Mouse (Mus musculus) heart, postnatal 0 days (tissue): Measurements from ENCODE around the gene Myg1. TPM values are rescaled to one million over a fixed set of nuclear protein-coding genes. Genes with fewer than 3 reads are reported as not detected.

ENCODE experiments used
- ATAC-seq: fragments of 200-750 bp; cut with Nextera tagmentation; 2 replicates; pipeline ENCODE4 v1.8.0; 2017; ENCODE audit warnings: low read depth, moderate number of reproducible peaks, moderate library complexity; ENCODE audit not compliant: insufficient read depth
- DNase-seq: peaks from one replicate; pipeline ENCODE4 v3.0.0-alpha.2; 2016; ENCODE audit warnings: low spot score
- H3K27ac ChIP-seq: fragments of 300-500 bp; sonication (generic); 2 replicates; pipeline ENCODE4 v1.5.1; 2014; ENCODE audit warnings: low read depth, mild to moderate bottlenecking
- H3K27me3 ChIP-seq: fragments of 300-500 bp; sonication (generic); 2 replicates; pipeline ENCODE4 v1.6.1; 2014; ENCODE audit warnings: low read length, mixed read lengths; ENCODE audit not compliant: control insufficient read depth, insufficient read depth
- H3K36me3 ChIP-seq: fragments of 300-500 bp; sonication (generic); replicated peaks from 2 replicates; pipeline ENCODE4 v1.6.1; 2014; ENCODE audit warnings: low read length, mixed read lengths; ENCODE audit not compliant: control insufficient read depth, insufficient read depth
- H3K4me1 ChIP-seq: fragments of 300-500 bp; sonication (generic); 2 replicates; pipeline ENCODE4 v1.6.1; 2014; ENCODE audit warnings: antibody characterized with exemption; ENCODE audit not compliant: control insufficient read depth, insufficient read depth
- H3K4me2 ChIP-seq: fragments of 300-500 bp; sonication (generic); 2 replicates; pipeline ENCODE4 v1.6.1; 2014; ENCODE audit warnings: low read depth, mild to moderate bottlenecking, low read length, moderate library complexity
- H3K4me3 ChIP-seq: fragments of 300-500 bp; sonication (generic); 2 replicates; pipeline ENCODE4 v1.5.1; 2014; ENCODE audit warnings: low read depth, low read length
- H3K9ac ChIP-seq: fragments of 300-500 bp; sonication (generic); replicated peaks from 2 replicates; pipeline ENCODE4 v1.6.1; 2014; ENCODE audit warnings: low read depth, low read length, mixed read lengths
- H3K9me3 ChIP-seq: fragments of 300-500 bp; sonication (generic); replicated peaks from 2 replicates; pipeline ENCODE4 v1.6.1; 2016; ENCODE audit warnings: low read length; ENCODE audit not compliant: control insufficient read depth
- CTCF ChIP-seq: IDR thresholded peaks from 2 replicates; pipeline ENCODE4 v1.5.1; 2016; ENCODE audit warnings: antibody characterized with exemption, control low read depth, low read depth
- EP300 ChIP-seq: IDR thresholded peaks from 2 replicates; pipeline ENCODE4 v1.6.1; 2016; ENCODE audit warnings: antibody characterized with exemption, low read depth
- WGBS: fragments of 180-500 bp; shearing (Covaris S2); extraction: QIAGEN DNeasy Blood & Tissue Kit; methylation state at CpG from one replicate; pipeline ENCODE4 v1.1.7; 2014; 5-methylcytosine and 5-hydroxymethylcytosine counted together
- polyA plus RNA-seq: library from polyadenylated mRNA; unstranded; fragments of >200 nt; fragmentation: Nextera tagmentation; extraction: Ambion mirVana; gene quantifications from 2 replicates; pipeline ENCODE4 v1.2.1, GENCODE M21; 2015
- total RNA-seq: library from RNA; depleted of rRNA; stranded (reverse); fragments of >200 nt; gene quantifications from 2 replicates; pipeline ENCODE4 v1.2.3, GENCODE M21; 2014; ENCODE audit warnings: low replicate concordance

Gene Myg1
- total and polyA plus RNA-seq, 2 experiments from 2014 or later: 39.0 to 60.5 TPM

DNA sequence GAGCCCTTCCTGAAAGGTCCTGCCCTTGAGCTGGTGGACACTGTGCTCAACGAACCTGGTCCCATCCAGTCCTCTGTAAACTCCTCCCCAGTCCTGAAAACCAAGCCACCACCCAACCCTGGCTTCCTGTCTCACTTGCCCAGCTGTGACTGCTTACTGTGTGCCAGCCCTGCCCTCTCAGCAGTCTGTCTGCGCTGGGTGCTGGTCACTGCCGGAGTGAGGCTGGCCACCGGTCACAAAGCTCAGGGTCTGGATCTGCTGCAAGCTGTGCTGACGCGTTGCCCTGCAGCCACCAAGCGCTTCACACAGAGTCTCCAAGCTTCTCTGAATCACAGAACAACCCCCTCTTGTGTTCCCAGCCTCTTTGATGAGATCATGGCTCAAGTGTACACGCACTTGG lies 16.2 kb upstream of the Myg1 start:
- ATAC-seq (no peak), DNase-seq (no peak)
- H3K4me2 ChIP-seq: no peak overlapping the region
- H3K4me1 ChIP-seq: no peaks in the 10 kb centered on the region
- peaks cover 70% of the 10 kb centered on the region for H3K36me3 ChIP-seq
- no peak overlapping the region for H3K9ac ChIP-seq
- no peaks in the 10 kb centered on the region for H3K27me3 ChIP-seq
- TF ChIP-seq CTCF (no peak), EP300 (no peak)
- H3K4me3 ChIP-seq: no peak overlapping the region
- WGBS: 91% methylated on average over 8 of the region's 8 CpGs
- no peaks in the 10 kb centered on the region for H3K9me3 ChIP-seq
- H3K27ac ChIP-seq: no peak overlapping the region

DNA sequence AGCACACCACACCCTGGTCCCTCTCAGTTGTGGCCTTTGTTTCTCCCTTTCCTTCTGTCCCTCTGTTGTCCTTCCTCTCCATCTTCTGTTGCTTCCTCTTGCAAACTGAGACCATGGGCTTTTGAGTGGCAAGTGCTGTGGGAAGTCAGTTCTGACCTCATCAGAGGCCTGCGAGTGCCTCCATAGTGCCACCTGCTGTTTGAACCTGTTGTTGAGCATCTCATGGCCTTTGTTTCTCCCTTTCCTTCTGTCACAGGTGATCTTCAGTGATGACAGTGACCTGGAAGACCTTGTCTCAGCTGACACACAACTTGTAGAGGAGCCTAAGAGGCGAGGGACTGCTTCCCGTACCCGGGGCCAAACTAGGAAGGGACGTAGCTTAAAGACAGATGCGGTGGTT lies 15.2 kb upstream of the Myg1 start:
- no peaks in the 10 kb centered on the region for H3K4me1 ChIP-seq
- no peaks in the 10 kb centered on the region for H3K9me3 ChIP-seq
- DNase-seq (peak; percentile 31), ATAC-seq (no peak)
- peaks cover 78% of the 10 kb centered on the region for H3K36me3 ChIP-seq
- no peak overlapping the region for H3K4me2 ChIP-seq
- no peak for TF ChIP-seq EP300
- TF ChIP-seq CTCF: peak; percentile 78
- H3K27me3 ChIP-seq: no peaks in the 10 kb centered on the region
- WGBS: 86% methylated on average over 6 of the region's 6 CpGs
- H3K9ac ChIP-seq: no peak overlapping the region
- no peak overlapping the region for H3K4me3 ChIP-seq
- no peak overlapping the region for H3K27ac ChIP-seq

DNA sequence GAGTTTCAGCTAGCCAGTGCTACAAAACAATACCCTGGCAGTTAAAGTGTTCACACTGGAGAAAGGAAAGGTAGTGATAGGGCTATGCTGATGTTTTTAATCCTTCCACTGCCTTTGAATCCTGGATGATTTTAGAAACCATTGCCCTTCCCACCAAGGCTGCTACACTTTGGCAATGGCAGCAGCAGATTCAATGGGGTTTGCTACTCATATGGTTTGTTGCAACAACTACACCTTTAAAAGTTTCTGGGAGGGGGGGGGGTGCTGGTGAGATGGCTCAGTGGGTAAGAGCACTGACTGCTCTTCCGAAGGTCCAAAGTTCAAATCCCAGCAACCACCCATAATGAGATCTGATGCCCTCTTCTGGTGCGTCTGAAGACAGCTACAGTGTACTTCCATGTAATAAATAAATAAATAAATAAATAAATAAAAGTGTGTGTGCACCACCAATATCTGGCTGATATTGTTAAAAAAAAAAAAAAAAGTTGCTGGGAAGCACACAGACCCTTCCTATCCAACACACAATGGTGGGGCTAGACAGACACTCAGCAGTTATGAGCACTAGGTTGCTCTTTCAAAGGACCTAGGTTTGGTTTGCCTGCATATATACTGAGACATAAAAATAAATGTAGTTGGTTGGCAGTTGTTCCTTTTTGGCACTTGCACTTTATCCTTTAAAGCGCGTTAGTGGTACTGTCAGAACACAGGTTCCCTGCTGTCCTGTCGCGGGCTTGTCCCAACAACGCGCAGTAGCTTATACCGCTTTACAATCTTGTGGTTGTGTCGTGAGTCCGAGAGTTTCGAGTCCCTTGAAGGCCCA lies 6.6 kb upstream of the Myg1 start:
- Histone ChIP-seq H3K4me3 (no peak overlapping the region), H3K9me3 (no peaks in the 10 kb centered on the region), H3K27ac (no peak overlapping the region), H3K4me1 (peaks cover 6% of the 10 kb centered on the region; the same call in 1 of the 2 replicates), H3K9ac (no peak overlapping the region), H3K4me2 (no peak overlapping the region), H3K36me3 (peaks cover 45% of the 10 kb centered on the region), H3K27me3 (no peaks in the 10 kb centered on the region)
- ATAC-seq (no peak), DNase-seq (no peak)
- 75% methylated on average over 12 of the region's 12 CpGs for WGBS
- TF ChIP-seq EP300 (no peak), CTCF (no peak)

DNA sequence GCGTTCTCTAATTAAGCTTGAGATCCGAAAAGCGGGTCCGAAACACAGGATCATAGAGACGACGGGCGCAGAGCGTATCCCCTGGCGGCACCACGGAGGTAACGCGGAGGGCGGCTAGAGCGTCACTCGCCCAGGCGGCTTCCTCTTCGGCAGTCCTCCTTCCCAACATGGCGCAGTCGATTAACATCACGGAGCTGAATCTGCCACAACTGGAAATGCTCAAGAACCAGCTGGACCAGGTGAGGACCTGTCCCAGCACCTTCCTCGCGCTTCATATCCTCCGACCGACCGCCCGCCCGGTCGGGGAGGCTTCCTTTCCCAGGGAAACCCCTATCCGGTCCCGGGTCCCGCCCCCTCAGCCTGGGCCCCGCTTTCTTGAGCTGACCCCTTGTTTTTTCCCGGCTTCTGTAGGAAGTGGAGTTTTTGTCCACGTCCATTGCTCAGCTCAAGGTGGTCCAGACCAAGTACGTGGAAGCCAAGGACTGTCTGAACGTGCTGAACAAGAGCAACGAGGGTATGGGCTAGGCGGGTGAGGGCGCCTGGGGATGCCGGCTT lies 5.4 kb upstream of the Myg1 start, which contains the start of gene Pfdn5:
Gene Pfdn5 (plus strand): TSS at position 95 of the 555 bp plus-strand sequence.
- H3K36me3 ChIP-seq: peaks cover 43% of the 10 kb centered on the region
- H3K27me3 ChIP-seq: no peaks in the 10 kb centered on the region
- peak within 1 kb of the TSS; percentile 65 for H3K4me2 ChIP-seq
- WGBS: under 1% methylated on average over 40 of the region's 40 CpGs
- no peaks in the 10 kb centered on the region for H3K9me3 ChIP-seq
- DNase-seq: peak; percentile 84
- TF ChIP-seq EP300: no peak
- TF ChIP-seq CTCF: peak; percentile 37
- peak; percentile 86 for ATAC-seq
- peak within 1 kb of the TSS; percentile 78 for H3K27ac ChIP-seq
- peaks cover 6% of the 10 kb centered on the region; the same call in 1 of the 2 replicates for H3K4me1 ChIP-seq
- H3K9ac ChIP-seq: peak within 1 kb of the TSS; percentile 65
- H3K4me3 ChIP-seq: peak within 1 kb of the TSS; percentile 70

DNA sequence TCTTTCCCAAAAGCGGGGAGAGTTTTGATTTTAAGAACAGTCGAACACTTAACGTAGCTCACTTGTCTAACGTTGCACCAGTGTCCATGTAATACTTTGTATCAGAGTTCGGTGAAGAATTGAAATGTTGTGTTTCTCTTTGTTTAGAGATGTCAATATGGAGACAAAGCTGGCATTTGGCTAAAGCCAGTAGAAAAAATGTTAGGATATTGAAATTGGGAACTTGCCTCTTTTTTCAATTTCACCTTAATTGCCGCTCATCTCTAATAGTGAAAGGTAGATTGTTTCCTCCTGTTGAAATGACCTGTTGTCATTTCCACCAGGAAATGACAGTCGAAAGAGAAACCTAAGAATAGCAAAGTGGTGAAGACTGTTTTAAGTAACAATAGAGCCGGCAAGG lies 4.6 kb upstream of the Myg1 start:
- peak overlapping the region; percentile 65 for H3K4me2 ChIP-seq
- no peak for ATAC-seq
- DNase-seq: no peak
- H3K27me3 ChIP-seq: no peaks in the 10 kb centered on the region
- H3K4me1 ChIP-seq: peaks cover 10% of the 10 kb centered on the region
- H3K36me3 ChIP-seq: peaks cover 35% of the 10 kb centered on the region
- 40% methylated on average over 8 of the region's 8 CpGs for WGBS
- H3K9me3 ChIP-seq: no peaks in the 10 kb centered on the region
- peak overlapping the region; percentile 78; the same call in 1 of the 2 replicates for H3K27ac ChIP-seq
- H3K9ac ChIP-seq: peak overlapping the region; percentile 65
- no peak for TF ChIP-seq EP300
- TF ChIP-seq CTCF: no peak
- H3K4me3 ChIP-seq: peak overlapping the region; percentile 70
